Mouse (Mus musculus): ENCODE results near the gene Nostrin.

The Nostrin gene

GRCm38 (mm10) chr2:69135661-69136576, at the start of gene Nostrin:
Gene Nostrin, plus strand, starts transcription at chr2:69135800.
- peak; percentile 34 to 46 for DNase-seq

- DNase-seq = no peak
These were observed 48.9 kb upstream of the Nostrin start for GRCm38 (mm10) chr2:69086505-69087260.

- DNase-seq = no peak
These were observed 39.8 kb upstream of the Nostrin start for GRCm38 (mm10) chr2:69095836-69096235.

GRCm38 (mm10) chr2:69096821-69097220, 38.8 kb upstream of the Nostrin start:
- no peak for DNase-seq

- no peak for DNase-seq
These were observed 38.1 kb upstream of the Nostrin start for GRCm38 (mm10) chr2:69097526-69097925.

GRCm38 (mm10) chr2:69098701-69099100, 36.9 kb upstream of the Nostrin start:
- DNase-seq = no peak

- no peak for DNase-seq
These were observed 36.5 kb upstream of the Nostrin start for GRCm38 (mm10) chr2:69099147-69099546.

GRCm38 (mm10) chr2:69100706-69101105, 34.9 kb upstream of the Nostrin start:
- peak; percentile 52 to 65 for DNase-seq

GRCm38 (mm10) chr2:69103526-69103925, 32.1 kb upstream of the Nostrin start:
- no peak for DNase-seq

- DNase-seq = peak in 1 of 2 experiments; percentile 36
These were observed 31.0 kb upstream of the Nostrin start for GRCm38 (mm10) chr2:69104511-69105145.

GRCm38 (mm10) chr2:69109246-69109645, 26.4 kb upstream of the Nostrin start:
- DNase-seq = no peak

GRCm38 (mm10) chr2:69109710-69110109, 25.9 kb upstream of the Nostrin start:
- DNase-seq = no peak

GRCm38 (mm10) chr2:69112609-69113008, 23.0 kb upstream of the Nostrin start:
- no peak for DNase-seq

- no peak for DNase-seq
These were observed 21.6 kb upstream of the Nostrin start for GRCm38 (mm10) chr2:69113829-69114547.

GRCm38 (mm10) chr2:69115921-69116320, 19.7 kb upstream of the Nostrin start:
- no peak for DNase-seq

- DNase-seq = no peak
These were observed 18.8 kb upstream of the Nostrin start for GRCm38 (mm10) chr2:69116767-69117166.

GRCm38 (mm10) chr2:69118994-69119393, 16.6 kb upstream of the Nostrin start:
- no peak for DNase-seq

GRCm38 (mm10) chr2:69119718-69120117, 15.9 kb upstream of the Nostrin start:
- DNase-seq = no peak

- no peak for DNase-seq
These were observed 13.9 kb upstream of the Nostrin start for GRCm38 (mm10) chr2:69121681-69122080.

GRCm38 (mm10) chr2:69125425-69125824, 10.2 kb upstream of the Nostrin start:
- no peak for DNase-seq

GRCm38 (mm10) chr2:69128321-69128720, 7.3 kb upstream of the Nostrin start:
- peak in 1 of 2 experiments; percentile 34 for DNase-seq

GRCm38 (mm10) chr2:69128921-69129395, 6.6 kb upstream of the Nostrin start:
- peak; percentile 76 to 86 for DNase-seq
